ENCODE assay signal across 9 mouse cellular contexts in genomic region chr9:73560037-73560436, GRCm38 (mm10).
DNase-seq lines count a peak whose midpoint lies in the region; ATAC-seq lines count a peak whose summit lies in the region.
"Had no signal": no experiment of that assay in that cellular context is flagged by ENCODE, and none has a peak within 500 bp of the region (broad histone marks: within the 10 kb centered on the region; RNA-seq: fewer than 3 reads in every experiment).

No protein-coding gene starts in this region.

- H3K27me3 ChIP-seq in heart, embryonic 10.5 days (ENCODE audit: insufficient read depth, poor library complexity, severe bottlenecking): no peaks in the 10 kb centered on the region
- H3K27me3 ChIP-seq: liver, embryonic 15.5 days had no signal

- peak; percentile 91 for DNase-seq in heart, adult 11 months
- DNase-seq in heart, embryonic 10.5 days (ENCODE audit: low spot score): no peak
- peak; percentile 86 for DNase-seq in Muller cell, postnatal 12 days (ENCODE audit: inconsistent ontology term)
- peak; percentile 72 to 75 for DNase-seq in cerebellum, postnatal 14 days
- peak; percentile 39 to 47 for DNase-seq in heart, postnatal 36 days
- DNase-seq in layer of hippocampus, postnatal 14 days (ENCODE audit: low spot score in 2 of 2): no peak
- no peak for DNase-seq in thymus, postnatal 4 days

- H3K27ac ChIP-seq in heart, embryonic 10.5 days: no peak overlapping the region
- H3K27ac ChIP-seq: liver, embryonic 15.5 days had no signal

- no peaks in the 10 kb centered on the region for H3K36me3 ChIP-seq in heart, embryonic 10.5 days
- H3K36me3 ChIP-seq: liver, embryonic 15.5 days had no signal

- WGBS in heart, embryonic 10.5 days: 42% methylated on average over 5 of the region's 5 CpGs

- peaks cover 4% of the 10 kb centered on the region; the same call in 1 of the 2 replicates for H3K4me1 ChIP-seq in heart, embryonic 10.5 days
- H3K4me1 ChIP-seq: liver, embryonic 15.5 days had no signal

- no peaks in the 10 kb centered on the region for H3K9me3 ChIP-seq in heart, embryonic 10.5 days
- H3K9me3 ChIP-seq: liver, embryonic 15.5 days had no signal

- H3K4me3 ChIP-seq in heart, embryonic 10.5 days: no peak overlapping the region
- H3K4me3 ChIP-seq: liver, embryonic 15.5 days had no signal

- intact Hi-C loops in heart, postnatal 36 days (cut with DNase I): no loop called here

- no peak for ATAC-seq in erythroblast, adult 5-6 weeks (replicated peaks; ENCODE audit: low FRiP score, poor library complexity, severe bottlenecking)

Comparison
In these comparisons a context has a peak if more than half of its experiments do, and no peak if none do; other contexts are left out.
1. DNase-seq: peak in heart, adult 11 months (single experiment), Muller cell, postnatal 12 days (single experiment), cerebellum, postnatal 14 days (2 of 2) and heart, postnatal 36 days (2 of 2); none in heart, embryonic 10.5 days (single experiment), layer of hippocampus, postnatal 14 days (0 of 2) and thymus, postnatal 4 days (single experiment).